Mouse (Mus musculus): ENCODE results near the gene Hook2.

Hook2 gene

GRCm38 (mm10) chr8:85027922-85028321, 37.5 kb downstream of the Hook2 start:
- no peak for DNase-seq (ENCODE audit: low spot score in 2 of 2)

- no peak for DNase-seq (ENCODE audit: low spot score in 2 of 2)
Measured at GRCm38 (mm10) chr8:85029271-85029670, 38.9 kb downstream of the Hook2 start.

- DNase-seq (ENCODE audit: low spot score in 2 of 2): no peak
Measured at GRCm38 (mm10) chr8:85032622-85033311, 42.4 kb downstream of the Hook2 start.

- DNase-seq (ENCODE audit: low spot score in 2 of 2): no peak
Measured at GRCm38 (mm10) chr8:85033867-85034266, 43.5 kb downstream of the Hook2 start.

- DNase-seq (ENCODE audit: low spot score in 2 of 2): peak in 1 of 2 experiments; percentile 62
Measured at GRCm38 (mm10) chr8:85034764-85035163, 44.4 kb downstream of the Hook2 start.

- no peak for DNase-seq (ENCODE audit: low spot score in 2 of 2)
Measured at GRCm38 (mm10) chr8:85035165-85035727, 44.8 kb downstream of the Hook2 start.

- DNase-seq (ENCODE audit: low spot score in 2 of 2): no peak
Measured at GRCm38 (mm10) chr8:85035728-85036310, 45.4 kb downstream of the Hook2 start.

GRCm38 (mm10) chr8:85036381-85036717, 45.9 kb downstream of the Hook2 start:
- peak in 1 of 2 experiments; percentile 57 for DNase-seq (ENCODE audit: low spot score in 2 of 2)

- DNase-seq (ENCODE audit: low spot score in 2 of 2): peak; percentile 86 to 90
Measured at GRCm38 (mm10) chr8:85036718-85037365, 46.4 kb downstream of the Hook2 start, which contains the start of gene Tnpo2. Gene Tnpo2 (plus strand): TSS chr8:85036915.

- no peak for DNase-seq (ENCODE audit: low spot score in 2 of 2)
Measured at GRCm38 (mm10) chr8:85037366-85037680, 46.9 kb downstream of the Hook2 start.

- DNase-seq (ENCODE audit: low spot score in 2 of 2): peak; percentile 35 to 65
Measured at GRCm38 (mm10) chr8:85037681-85038531, 47.5 kb downstream of the Hook2 start.

GRCm38 (mm10) chr8:85043619-85044018, 53.2 kb downstream of the Hook2 start:
- no peak for DNase-seq (ENCODE audit: low spot score in 2 of 2)

Data from urinary bladder, adult 18-20 months (tissue).